Mouse (Mus musculus) layer of hippocampus, adult 2 months (tissue): Measurements from ENCODE around the gene Panx3. TPM values are rescaled to one million over a fixed set of nuclear protein-coding genes. Genes with fewer than 3 reads are reported as not detected.

Experiments used
- DNase-seq, 2 experiments: peaks; one replicate each; pipeline ENCODE4 v3.0.0; 2022; ENCODE audit warnings: low spot score in 2 of 2
- H3K27ac ChIP-seq: fragments of 200-600 bp; 2 replicates; pipeline ENCODE4 v1.8.1; 2022
- H3K4me3 ChIP-seq: fragments of 200-600 bp; 2 replicates; pipeline ENCODE4 v1.8.1; 2022; ENCODE audit warnings: mild to moderate bottlenecking
- CTCF ChIP-seq: fragments of 200-600 bp; conservative IDR thresholded peaks from 2 replicates; pipeline ENCODE4 v1.8.1; 2022; ENCODE audit warnings: antibody characterized with exemption, mild to moderate bottlenecking, moderate library complexity
- total RNA-seq, 2 experiments: library from RNA; stranded (reverse); gene quantifications; 2 replicates each; pipeline ENCODE4 v1.2.3; 2021

Panx3 gene
- total RNA-seq, 2 experiments from 2014 or later, result not detected

DNA sequence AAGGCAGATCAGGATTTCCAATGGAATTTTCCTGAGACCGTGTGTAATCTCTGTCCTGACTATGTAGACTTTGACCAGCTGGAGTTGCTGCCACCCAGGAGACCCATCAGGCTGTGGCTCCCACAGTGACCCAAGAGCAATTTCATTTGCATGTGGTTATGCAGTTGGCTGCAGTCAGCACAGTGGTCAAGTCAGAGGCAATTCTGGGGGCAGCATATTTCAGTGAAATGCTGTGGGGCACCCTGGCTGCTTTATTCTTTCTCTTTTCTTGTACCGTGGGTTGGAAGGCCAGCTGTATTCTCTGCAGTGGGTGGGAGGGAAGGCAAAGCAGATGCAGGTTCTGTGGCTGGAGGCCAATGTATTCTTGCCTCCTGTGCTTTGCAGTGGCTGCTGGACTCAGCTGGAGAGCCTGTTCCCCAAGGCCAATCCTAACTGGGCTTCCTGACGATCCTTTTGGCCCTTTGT is 42.9 kb downstream of the Panx3 start:
- peak in 1 of 2 experiments; percentile 31 for DNase-seq

GRCm38 (mm10) chr9:37625641-37626040 is 43.4 kb downstream of the Panx3 start:
- Histone ChIP-seq H3K27ac (peak overlapping the region; percentile 94), H3K4me3 (peak overlapping the region; percentile 42)
- DNase-seq, result peak; percentile 76 to 90
- no peak for TF ChIP-seq CTCF

More for the DNA sequence above, 42.9 kb downstream of the Panx3 start:
- TF ChIP-seq CTCF, result no peak
- Histone ChIP-seq H3K4me3 (peak overlapping the region; percentile 42), H3K27ac (peak overlapping the region; percentile 94)

DNA sequence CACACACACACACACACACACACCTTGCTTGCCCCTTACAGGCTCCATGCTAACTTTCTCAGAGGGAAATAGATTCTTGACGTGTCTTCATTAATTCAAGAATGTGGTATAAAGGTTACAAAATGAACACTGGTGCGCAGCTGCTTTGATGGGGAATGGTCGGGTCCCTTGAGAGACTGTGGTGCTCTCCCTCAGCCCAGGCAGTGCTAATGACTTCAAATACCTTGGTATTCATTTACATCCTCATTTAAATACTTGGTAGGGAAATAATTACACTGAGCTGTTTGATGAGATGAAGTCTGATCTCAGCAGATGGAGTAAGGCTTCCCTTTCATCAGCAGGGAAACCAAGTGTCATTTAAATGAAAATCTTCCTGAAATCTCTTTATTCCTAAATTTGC is 43.9 kb downstream of the Panx3 start:
- Histone ChIP-seq H3K4me3 (no peak overlapping the region), H3K27ac (peak overlapping the region; percentile 94)
- no peak for DNase-seq
- TF ChIP-seq CTCF, result no peak

GRCm38 (mm10) chr9:37624502-37624901 is 44.5 kb downstream of the Panx3 start:
- no peak for DNase-seq
- no peak for TF ChIP-seq CTCF
- Histone ChIP-seq H3K27ac (peak overlapping the region; percentile 94), H3K4me3 (no peak overlapping the region)

DNA sequence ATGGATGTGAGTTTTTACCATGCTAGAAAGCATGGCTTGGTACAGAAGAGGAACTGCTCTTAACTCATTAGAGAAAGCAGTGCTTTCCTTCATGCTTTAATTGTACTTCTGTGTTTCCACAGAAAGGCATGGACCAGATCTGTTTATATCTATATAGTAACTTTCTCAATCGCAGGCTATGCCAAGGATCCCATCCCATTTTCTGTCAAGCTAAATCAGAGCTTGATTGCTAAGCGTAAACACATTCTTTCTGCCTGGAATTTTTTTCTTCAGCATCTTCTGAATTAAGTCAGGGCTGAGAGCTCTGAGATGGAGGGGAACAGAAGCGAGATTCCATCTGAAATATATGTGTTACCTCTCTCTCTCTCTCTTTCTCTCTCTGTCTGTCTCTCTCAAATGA is 45.1 kb downstream of the Panx3 start:
- no peak for TF ChIP-seq CTCF
- Histone ChIP-seq H3K4me3 (no peak overlapping the region), H3K27ac (peak overlapping the region; percentile 94)
- no peak for DNase-seq

- no peak overlapping the region for H3K4me3 ChIP-seq
- DNase-seq, result peak in 1 of 2 experiments; percentile 57
- H3K27ac ChIP-seq, result peak overlapping the region; percentile 59; the same call in 1 of the 2 replicates
- no peak for TF ChIP-seq CTCF
These were observed 47.7 kb downstream of the Panx3 start for GRCm38 (mm10) chr9:37621290-37621689.

DNA sequence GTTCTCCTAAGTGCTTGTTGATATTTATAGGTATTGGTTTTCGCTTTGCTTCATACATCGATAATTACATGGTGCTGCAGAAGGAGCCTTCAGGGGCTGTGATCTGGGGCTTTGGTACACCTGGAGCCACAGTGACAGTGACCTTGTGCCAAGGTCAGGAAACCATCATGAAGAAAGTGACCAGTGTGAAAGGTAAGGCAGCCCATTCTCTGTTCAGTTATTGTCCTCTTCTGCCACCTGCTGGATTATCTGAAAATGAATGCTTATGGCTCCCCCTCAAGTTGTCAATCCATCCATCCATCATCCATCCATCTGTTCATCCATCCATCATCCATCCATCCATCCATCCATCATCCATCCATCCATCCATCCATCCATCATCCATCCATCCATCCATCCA is 52.3 kb downstream of the Panx3 start:
- H3K4me3 ChIP-seq, result no peak overlapping the region; the same call in 1 of the 2 replicates
- peak in 1 of 2 experiments; percentile 51 for DNase-seq
- TF ChIP-seq CTCF, result peak; percentile 79

DNA sequence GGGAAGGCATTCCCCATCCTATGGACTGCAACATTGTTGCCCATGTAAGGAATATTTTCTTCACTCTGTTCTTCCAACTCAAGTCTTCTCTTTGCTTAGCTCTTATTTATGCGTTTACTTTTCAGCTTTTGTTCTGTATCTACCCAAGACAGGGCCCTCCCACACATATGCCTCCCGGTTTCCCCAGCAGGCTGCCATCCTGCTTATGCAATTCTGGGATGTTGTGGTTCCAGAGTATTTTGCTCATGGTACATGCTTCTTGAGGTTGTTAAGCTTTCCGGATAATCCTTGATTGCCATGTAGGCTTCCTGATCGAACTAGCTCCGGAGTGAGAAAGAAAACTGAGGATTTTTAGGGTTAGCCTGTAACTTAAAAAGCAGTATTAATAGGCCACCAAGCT is 53.8 kb downstream of the Panx3 start:
- peak in 1 of 2 experiments; percentile 37 for DNase-seq

More for the DNA sequence above, 52.3 kb downstream of the Panx3 start:
- H3K27ac ChIP-seq, result peak overlapping the region; percentile 98

DNA sequence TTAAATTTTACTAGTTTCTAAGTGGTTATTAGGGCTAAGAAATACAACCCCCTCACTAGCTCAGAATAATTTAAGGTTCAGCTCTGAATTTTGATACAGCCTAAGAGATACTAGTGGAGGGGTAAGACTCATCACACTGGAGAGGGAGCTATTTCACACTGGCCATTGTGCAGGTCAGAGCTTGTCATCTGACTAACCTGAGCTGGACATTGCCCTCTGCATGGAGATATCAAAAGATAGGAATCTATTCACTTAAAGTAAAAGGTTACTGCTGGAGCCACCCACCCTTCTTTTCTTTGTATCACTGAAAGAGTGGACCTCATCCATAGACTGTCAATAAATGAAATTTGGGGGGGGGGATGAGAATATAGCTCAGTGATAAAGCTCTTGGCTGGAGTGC is 54.7 kb downstream of the Panx3 start:
- no peak for TF ChIP-seq CTCF
- Histone ChIP-seq H3K27ac (peak overlapping the region; percentile 98), H3K4me3 (peak overlapping the region; percentile 77)
- no peak for DNase-seq

More for the DNA sequence above, 53.8 kb downstream of the Panx3 start:
- Histone ChIP-seq H3K27ac (peak overlapping the region; percentile 98), H3K4me3 (no peak overlapping the region)
- TF ChIP-seq CTCF, result no peak

GRCm38 (mm10) chr9:37613911-37614280 is 55.1 kb downstream of the Panx3 start:
- DNase-seq, result no peak
- Histone ChIP-seq H3K27ac (peak overlapping the region; percentile 98), H3K4me3 (peak overlapping the region; percentile 77)
- TF ChIP-seq CTCF, result no peak

GRCm38 (mm10) chr9:37613182-37613910 is 55.7 kb downstream of the Panx3 start, which contains the start of gene Spa17:
Gene Spa17 (minus strand): TSS chr9:37613722.
- DNase-seq, result peak; percentile 79 to 84
- Histone ChIP-seq H3K27ac (peak within 1 kb of the TSS; percentile 98), H3K4me3 (peak within 1 kb of the TSS; percentile 77)
- no peak for TF ChIP-seq CTCF

Other genes with a start within 250 kb of the Panx3 start
- 10 to 100 TPM; 14.8 to 19.0 TPM for gene Robo3, start 236.0 kb downstream of the Panx3 start, total RNA-seq
- 10 to 100 TPM; 20.5 to 25.6 TPM for gene Msantd2, start 179.9 kb downstream of the Panx3 start, total RNA-seq
- gene Esam, start 141.2 kb downstream of the Panx3 start, total RNA-seq, result 10 to 100 TPM; 18.3 to 19.3 TPM
- 1 to 10 TPM; 2.5 to 3.7 TPM for gene Vsig2, start 130.0 kb downstream of the Panx3 start, total RNA-seq
- gene Nrgn, start 116.3 kb downstream of the Panx3 start, total RNA-seq, result 1,000 to 10,000 TPM; 1,464 to 1,512 TPM
- gene Siae, start 113.5 kb downstream of the Panx3 start, total RNA-seq, result 10 to 100 TPM in 1 of 2 experiments, 1 to 10 TPM in 1; 9.6 to 14.0 TPM
- 1 to 10 TPM; 1.5 to 1.9 TPM for gene Spa17, start 55.5 kb downstream of the Panx3 start, total RNA-seq
- 10 to 100 TPM; 46.9 to 47.0 TPM for gene Tbrg1, start 11.9 kb downstream of the Panx3 start, total RNA-seq
- gene Olfr160, start 47.0 kb upstream of the Panx3 start, total RNA-seq, result not detected
- gene Olfr874, start 75.9 kb upstream of the Panx3 start, total RNA-seq, result not detected
- not detected for gene Olfr875, start 102.6 kb upstream of the Panx3 start, total RNA-seq
- not detected for gene Olfr876, start 133.8 kb upstream of the Panx3 start, total RNA-seq
- gene Olfr877, start 185.0 kb upstream of the Panx3 start, total RNA-seq, result not detected
- gene Olfr145, start 227.5 kb upstream of the Panx3 start, total RNA-seq, result not detected
- not detected for gene Olfr878, start 248.6 kb upstream of the Panx3 start, total RNA-seq